Mouse (Mus musculus) left cerebral cortex, adult 2 months (tissue): ENCODE results near the gene Il1rl1. TPM values are rescaled to one million over a fixed set of nuclear protein-coding genes. Genes with fewer than 3 reads are reported as not detected.

Source experiments
- DNase-seq, 2 experiments: peaks; one replicate each; pipeline ENCODE4 v3.0.0; 2021 to 2022; ENCODE audit warnings: low spot score in 2 of 2, mixed read lengths in 1 of 2; ENCODE audit errors: extremely low spot score in 1 of 2
- H3K27ac ChIP-seq: fragments of 200-600 bp; 2 replicates; pipeline ENCODE4 v1.8.1; 2022
- H3K4me3 ChIP-seq: fragments of 200-600 bp; 2 replicates; pipeline ENCODE4 v1.8.1; 2022
- CTCF ChIP-seq: fragments of 200-600 bp; IDR thresholded peaks from 2 replicates; pipeline ENCODE4 v1.8.1; 2022; ENCODE audit warnings: antibody characterized with exemption, mild to moderate bottlenecking, moderate library complexity
- intact Hi-C: fragments of 180-260 bp; cut with DNase I; formaldehyde crosslinking; loops from one replicate; pipeline ENCODE4 v1.15.1; 2025
- long read RNA-seq, 2 experiments: library from polyadenylated mRNA; stranded (forward); transcript quantifications; one replicate each; pipeline ENCODE4 v2.0.0; 2021; ENCODE audit warnings: borderline mapping rate in 2 of 2
- total RNA-seq, 2 experiments: library from RNA; stranded (reverse); gene quantifications; 2 replicates each; pipeline ENCODE4 v1.2.3; 2021

Il1rl1 gene
- under 1 TPM in 1 of 2 experiments, not detected in 1; 0.14 TPM for total RNA-seq
- long read RNA-seq, experiment 1: 0 reads
- long read RNA-seq, experiment 2: 0 reads

DNA sequence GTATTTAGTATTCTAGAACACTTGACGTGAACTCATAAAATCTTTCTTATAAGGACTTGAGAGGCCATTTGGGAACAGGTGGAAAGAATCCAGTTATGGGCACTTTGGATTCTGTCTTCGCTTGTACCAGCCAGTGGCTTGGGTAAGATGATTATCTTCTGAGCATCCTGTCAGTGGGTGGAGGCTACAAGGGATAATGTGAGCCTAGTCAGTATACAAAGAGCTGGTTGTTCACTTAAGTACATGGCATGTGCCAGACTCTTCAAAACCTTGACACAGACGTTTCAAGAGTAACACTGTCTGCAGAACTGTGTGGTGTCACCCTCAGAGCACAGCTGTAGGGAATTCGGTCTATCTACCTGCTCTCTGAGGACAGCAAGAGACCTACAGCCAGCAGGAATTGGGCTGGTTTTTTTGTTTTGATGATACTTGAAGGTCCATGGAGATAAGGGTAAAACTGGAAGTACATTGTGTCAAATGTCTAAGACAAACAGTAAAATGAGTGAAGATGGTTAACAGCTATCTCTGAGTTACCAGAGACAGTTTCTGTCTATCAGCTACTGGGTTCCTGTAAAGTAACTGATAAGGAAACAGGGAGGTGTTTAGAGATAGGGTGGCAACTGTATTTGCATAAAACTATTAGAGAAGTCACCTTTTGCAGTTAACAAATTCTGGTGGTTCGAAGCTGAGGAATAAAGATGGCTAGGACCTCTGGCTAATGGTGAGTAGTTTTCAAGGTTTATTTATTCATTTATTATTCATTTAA, at the start of gene Il1rl1:
Il1rl1 (plus strand) TSS at position 661 of the 766 bp plus-strand sequence.
- no peak for TF ChIP-seq CTCF
- intact Hi-C loops: no loop called here
- no peak within 1 kb of the TSS for H3K27ac ChIP-seq
- DNase-seq: no peak
- H3K4me3 ChIP-seq: no peak within 1 kb of the TSS

DNA sequence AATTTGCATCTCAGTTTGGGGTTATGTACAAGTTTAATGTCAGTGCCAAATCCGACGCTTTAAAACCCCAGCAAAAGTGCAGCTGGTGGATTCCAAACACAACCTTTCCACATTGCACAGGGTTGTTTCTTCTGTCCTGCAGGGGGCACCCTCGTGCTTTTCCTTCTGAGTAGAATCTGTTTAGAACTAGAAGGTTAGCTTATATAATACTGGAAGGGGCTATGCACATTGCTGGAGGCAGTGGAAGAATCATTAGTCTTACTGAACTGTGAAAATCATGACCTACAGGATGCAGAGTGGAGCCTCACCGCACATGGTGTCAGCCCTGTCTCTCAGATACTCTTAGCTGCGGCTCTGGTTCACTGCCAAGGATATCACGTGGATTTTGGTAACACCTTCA, 49.3 kb upstream of the Il1rl1 start:
- TF ChIP-seq CTCF: peak; percentile 77

DNA sequence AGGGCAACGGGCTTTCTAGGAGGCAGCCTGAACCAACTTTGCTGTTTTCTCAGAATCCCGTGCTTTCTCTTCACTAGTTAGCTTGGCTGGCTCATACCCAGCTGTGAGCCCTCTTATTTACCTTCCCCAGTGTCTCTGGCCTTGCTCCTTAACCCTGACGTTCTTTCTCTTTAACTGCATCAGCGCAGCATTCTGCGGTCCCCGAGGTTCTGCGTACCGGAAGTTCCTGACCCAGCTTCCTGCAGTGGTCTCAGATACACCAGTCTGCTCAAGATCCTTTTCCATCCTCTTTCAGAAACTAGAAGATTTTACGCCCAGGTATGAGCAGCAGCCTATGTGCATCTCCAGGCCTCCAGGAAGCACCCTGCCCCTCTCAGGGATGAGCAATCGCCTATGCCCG, 48.4 kb upstream of the Il1rl1 start:
- intact Hi-C loops: loop anchor here (1.0 kb wide), 2 partner anchors 163 to 276 kb away; no protein-coding TSS in a partner anchor
- Histone ChIP-seq H3K27ac (no peak overlapping the region), H3K4me3 (no peak overlapping the region)
- DNase-seq: no peak
- TF ChIP-seq CTCF: no peak

More for the DNA sequence above, 49.3 kb upstream of the Il1rl1 start:
- Histone ChIP-seq H3K4me3 (no peak overlapping the region), H3K27ac (no peak overlapping the region)
- peak; percentile 68 to 72 for DNase-seq
- intact Hi-C loops: loop anchor here (1.0 kb wide), 1 partner anchor 164 kb away; no protein-coding TSS in a partner anchor

GRCm38 (mm10) chr1:40382841-40383240, 46.5 kb upstream of the Il1rl1 start:
- Histone ChIP-seq H3K4me3 (no peak overlapping the region), H3K27ac (no peak overlapping the region)
- no peak for TF ChIP-seq CTCF
- intact Hi-C loops: no loop called here
- no peak for DNase-seq

DNA sequence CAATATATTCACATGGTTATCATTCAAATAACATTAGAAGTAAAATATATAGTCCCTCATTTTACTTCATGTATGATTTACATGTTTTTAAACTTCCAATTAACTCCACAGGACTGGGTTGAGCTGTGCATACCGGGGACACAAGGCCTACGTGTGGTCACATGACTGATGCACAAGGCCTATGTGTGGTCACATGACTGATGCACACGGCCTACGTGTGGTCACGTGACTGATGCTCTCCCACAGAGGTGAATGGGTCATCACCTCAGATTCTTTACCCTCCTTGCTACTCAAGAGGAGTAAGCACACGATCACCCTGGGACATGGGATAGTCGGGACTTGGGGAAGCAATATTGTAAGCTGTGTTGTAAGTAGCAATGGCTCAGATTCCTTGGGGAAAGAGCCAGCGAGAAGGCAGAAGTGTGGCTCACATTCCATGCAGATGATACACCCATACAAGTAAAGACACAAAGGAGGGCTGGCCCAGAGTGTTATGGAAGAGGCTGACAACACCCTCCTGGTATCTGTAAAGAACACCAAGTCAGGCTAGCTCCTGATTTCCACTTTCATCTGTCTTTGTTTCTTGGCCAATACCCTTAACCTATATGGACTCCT, 44.3 kb upstream of the Il1rl1 start:
- H3K27ac ChIP-seq: no peak overlapping the region
- no peak overlapping the region for H3K4me3 ChIP-seq
- DNase-seq: no peak
- no peak for TF ChIP-seq CTCF
- intact Hi-C loops: no loop called here

- H3K27ac ChIP-seq: no peak overlapping the region
- TF ChIP-seq CTCF: no peak
Measured at GRCm38 (mm10) chr1:40391374-40391773, 38.0 kb upstream of the Il1rl1 start.

GRCm38 (mm10) chr1:40392535-40392934, 36.8 kb upstream of the Il1rl1 start:
- Histone ChIP-seq H3K4me3 (no peak overlapping the region), H3K27ac (no peak overlapping the region)
- intact Hi-C loops: no loop called here
- DNase-seq: no peak
- TF ChIP-seq CTCF: no peak

More at GRCm38 (mm10) chr1:40391374-40391773, 38.0 kb upstream of the Il1rl1 start:
- no peak overlapping the region for H3K4me3 ChIP-seq
- DNase-seq: no peak
- intact Hi-C loops: no loop called here

DNA sequence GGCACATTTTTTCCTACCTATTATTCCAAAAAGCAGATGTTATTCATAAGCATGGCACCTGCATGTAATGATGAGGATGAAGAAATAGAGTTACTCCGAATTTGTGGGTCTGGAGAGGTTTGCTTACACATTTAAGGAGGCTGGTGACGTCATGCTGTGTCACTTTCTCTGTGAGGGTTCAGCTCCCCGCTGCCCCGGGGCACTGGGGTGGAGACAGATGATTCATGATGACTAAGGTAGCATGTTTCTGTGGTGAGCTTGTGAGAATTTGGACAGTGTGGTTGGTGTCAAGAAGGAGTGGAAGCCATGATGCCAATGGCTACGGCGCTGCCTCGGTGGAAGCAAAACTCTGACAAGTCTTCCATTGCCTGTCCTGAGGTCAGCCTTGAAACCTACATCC, 36.2 kb upstream of the Il1rl1 start:
- H3K4me3 ChIP-seq: no peak overlapping the region
- intact Hi-C loops: no loop called here
- H3K27ac ChIP-seq: no peak overlapping the region
- TF ChIP-seq CTCF: no peak
- no peak for DNase-seq

DNA sequence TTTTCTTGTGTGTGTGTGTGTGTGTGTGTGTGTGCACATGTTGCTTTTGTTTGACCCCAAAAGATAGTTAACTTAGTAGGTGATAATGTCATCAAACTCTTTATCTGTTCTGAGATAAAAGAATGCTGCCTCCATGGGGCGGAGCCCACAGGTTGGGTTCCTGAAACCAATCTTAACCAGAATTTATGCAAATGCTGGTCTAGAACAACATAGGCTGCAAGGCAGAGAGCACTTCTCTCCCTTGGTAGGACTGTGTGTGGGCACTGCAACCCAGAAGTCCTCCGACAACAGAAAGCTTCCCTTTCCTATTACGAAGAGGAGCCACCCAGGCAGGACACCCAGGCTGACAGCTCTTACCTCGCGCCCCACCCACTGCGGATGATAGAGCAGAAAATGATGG, 29.7 kb upstream of the Il1rl1 start:
- no peak overlapping the region for H3K27ac ChIP-seq
- no peak overlapping the region for H3K4me3 ChIP-seq
- no peak for TF ChIP-seq CTCF
- DNase-seq: no peak
- intact Hi-C loops: no loop called here

- peak in 1 of 2 experiments; percentile 11 for DNase-seq
- no peak overlapping the region for H3K4me3 ChIP-seq
- TF ChIP-seq CTCF: no peak; the same call in 1 of the 2 replicates
- H3K27ac ChIP-seq: no peak overlapping the region
- intact Hi-C loops: no loop called here
Measured at GRCm38 (mm10) chr1:40404682-40405081, 24.7 kb upstream of the Il1rl1 start.

GRCm38 (mm10) chr1:40409882-40410281, 19.5 kb upstream of the Il1rl1 start:
- intact Hi-C loops: no loop called here
- TF ChIP-seq CTCF: no peak
- no peak for DNase-seq
- Histone ChIP-seq H3K27ac (no peak overlapping the region), H3K4me3 (no peak overlapping the region)

GRCm38 (mm10) chr1:40413039-40413438, 16.3 kb upstream of the Il1rl1 start:
- no peak overlapping the region for H3K27ac ChIP-seq
- intact Hi-C loops: no loop called here
- H3K4me3 ChIP-seq: no peak overlapping the region
- no peak for TF ChIP-seq CTCF
- no peak for DNase-seq
